Mouse (Mus musculus): Measurements from ENCODE around the gene 2010300C02Rik. TPM values are rescaled to one million over a fixed set of nuclear protein-coding genes. Genes with fewer than 3 reads are reported as not detected.
"Not testable (repeated sequence)": the region's sequence is repeated elsewhere in the genome, so short reads cannot be mapped to it uniquely, and the experiment has no call there.

2010300C02Rik gene
- polyA plus RNA-seq, 1 experiment = 16.9 TPM

DNA sequence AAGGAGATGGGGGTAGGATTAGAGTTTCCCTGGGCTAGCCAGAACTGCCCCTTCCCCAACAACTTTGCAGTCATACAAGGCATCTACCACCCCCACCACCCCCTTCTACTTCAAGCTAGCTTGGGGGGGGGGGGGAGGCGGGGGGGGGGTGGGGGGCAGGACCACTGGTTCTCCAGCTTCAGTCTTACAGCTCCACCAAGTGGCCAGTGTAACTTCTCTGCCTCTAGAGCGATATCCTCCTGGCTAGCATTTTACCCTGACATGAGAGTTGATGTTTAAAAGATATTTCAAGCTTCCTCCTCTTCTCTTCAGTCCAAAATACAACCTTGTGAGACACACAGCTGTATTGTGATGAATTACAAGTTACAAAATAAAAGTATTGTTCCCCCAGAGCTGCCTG lies 83.7 kb downstream of the 2010300C02Rik start:
- DNase-seq (ENCODE audit: low read depth, low spot score) = no peak
- WGBS = 50% methylated on average over 2 of the region's 2 CpGs

DNA sequence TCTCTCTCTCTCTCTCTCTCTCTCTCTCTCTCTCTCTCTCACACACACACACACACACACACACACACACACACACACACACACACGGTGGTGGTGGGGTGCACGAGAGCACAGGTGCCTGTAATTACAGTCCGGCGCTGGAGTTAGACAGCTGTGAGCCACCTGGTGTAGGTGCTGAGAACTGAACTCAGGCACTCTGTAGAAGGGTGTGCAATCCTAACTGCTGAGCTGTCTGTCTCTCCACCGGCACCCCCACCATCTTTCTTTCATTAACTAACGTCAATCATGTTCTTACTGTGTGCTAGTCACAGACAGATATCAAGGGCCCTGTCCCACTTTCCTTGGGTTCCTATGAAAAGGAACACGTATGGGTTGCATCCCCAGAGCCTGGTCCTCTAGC lies 84.2 kb downstream of the 2010300C02Rik start:
- 73% methylated on average over 7 of the region's 7 CpGs for WGBS
- DNase-seq (ENCODE audit: low read depth, low spot score) = no peak

DNA sequence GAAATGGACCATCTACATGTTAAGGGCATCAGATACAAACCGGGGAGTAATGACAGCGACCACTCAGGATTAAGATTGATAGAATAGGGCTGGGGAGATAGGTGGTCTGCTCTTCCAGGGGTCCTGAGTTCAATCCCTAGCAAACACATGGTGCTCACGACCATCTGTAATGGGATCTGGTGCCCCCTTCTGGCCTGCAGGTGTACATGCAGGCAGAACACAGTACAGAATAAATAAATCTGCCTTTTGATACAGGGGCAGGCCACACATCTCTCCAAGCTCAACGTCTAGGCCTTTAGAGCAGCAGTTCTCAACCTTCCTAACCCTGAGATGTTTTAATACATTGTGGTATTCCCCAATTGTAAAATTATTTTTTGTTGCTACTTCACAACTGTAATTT lies 85.2 kb downstream of the 2010300C02Rik start:
- 29% methylated on average over 4 of the region's 4 CpGs for WGBS
- DNase-seq (ENCODE audit: low read depth, low spot score) = no peak

DNA sequence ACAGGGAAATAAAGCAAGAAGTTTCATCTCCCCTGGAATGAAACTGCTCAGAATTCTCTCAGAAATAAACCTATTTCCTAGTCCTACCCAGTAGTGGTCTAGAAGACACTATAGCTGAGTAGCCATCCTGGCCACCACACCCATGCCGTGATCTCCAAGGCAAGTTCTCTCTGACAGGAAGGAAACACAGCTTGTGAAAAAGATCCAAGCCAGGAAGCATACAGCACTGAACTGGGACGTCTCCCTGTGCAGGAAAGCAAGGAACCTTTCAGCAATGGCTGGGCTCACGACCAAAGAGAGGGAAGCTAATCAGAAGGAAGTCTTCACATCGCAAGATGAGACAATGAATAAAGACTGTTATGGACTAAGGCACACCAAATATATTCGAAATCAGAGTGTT lies 86.4 kb downstream of the 2010300C02Rik start:
- WGBS = 57% methylated on average over 5 of the region's 5 CpGs

DNA sequence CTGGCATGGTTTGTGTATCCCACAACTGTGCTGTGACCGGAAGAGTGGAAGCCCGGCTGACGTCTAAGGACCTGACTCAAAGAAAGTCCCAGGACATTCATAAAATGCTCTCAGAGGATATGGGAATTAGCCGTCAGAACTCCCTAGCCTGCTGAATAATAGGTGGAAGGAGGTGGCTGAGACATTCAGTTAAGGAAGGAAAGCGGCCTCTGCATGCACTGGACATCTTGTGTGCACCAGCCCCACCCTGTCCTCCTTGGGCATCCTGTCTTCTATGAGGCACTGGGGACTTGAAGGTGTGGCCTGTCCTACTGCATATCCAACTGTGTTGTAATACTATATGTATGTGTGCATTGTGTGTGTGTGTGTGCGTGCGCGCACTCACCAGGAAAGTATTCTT lies 87.5 kb downstream of the 2010300C02Rik start:
- no peak for DNase-seq (ENCODE audit: low read depth, low spot score)
- 83% methylated on average over 8 of the region's 8 CpGs for WGBS

More for the DNA sequence above, 86.4 kb downstream of the 2010300C02Rik start:
- DNase-seq (ENCODE audit: low read depth, low spot score) = no peak

DNA sequence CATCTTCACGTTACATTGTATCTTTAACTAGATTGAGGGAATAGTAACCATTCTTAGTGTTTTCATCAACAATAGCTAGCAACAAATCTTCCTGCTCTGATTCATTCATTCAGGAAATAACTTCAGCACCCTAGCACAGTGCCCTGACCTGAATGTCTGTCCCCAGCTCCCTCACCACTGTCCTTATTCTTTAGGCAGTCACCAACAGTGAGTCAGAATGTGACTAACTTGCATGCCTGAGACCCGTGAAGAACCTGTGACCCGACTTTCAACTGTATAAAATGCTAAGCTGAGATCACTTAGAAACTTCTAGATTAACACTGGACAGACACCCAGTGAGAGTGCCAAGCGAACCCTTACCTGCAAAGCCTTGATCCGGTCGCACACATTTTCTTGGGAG lies 88.4 kb downstream of the 2010300C02Rik start:
- 82% methylated on average over 6 of the region's 6 CpGs for WGBS
- no peak for DNase-seq (ENCODE audit: low read depth, low spot score)

DNA sequence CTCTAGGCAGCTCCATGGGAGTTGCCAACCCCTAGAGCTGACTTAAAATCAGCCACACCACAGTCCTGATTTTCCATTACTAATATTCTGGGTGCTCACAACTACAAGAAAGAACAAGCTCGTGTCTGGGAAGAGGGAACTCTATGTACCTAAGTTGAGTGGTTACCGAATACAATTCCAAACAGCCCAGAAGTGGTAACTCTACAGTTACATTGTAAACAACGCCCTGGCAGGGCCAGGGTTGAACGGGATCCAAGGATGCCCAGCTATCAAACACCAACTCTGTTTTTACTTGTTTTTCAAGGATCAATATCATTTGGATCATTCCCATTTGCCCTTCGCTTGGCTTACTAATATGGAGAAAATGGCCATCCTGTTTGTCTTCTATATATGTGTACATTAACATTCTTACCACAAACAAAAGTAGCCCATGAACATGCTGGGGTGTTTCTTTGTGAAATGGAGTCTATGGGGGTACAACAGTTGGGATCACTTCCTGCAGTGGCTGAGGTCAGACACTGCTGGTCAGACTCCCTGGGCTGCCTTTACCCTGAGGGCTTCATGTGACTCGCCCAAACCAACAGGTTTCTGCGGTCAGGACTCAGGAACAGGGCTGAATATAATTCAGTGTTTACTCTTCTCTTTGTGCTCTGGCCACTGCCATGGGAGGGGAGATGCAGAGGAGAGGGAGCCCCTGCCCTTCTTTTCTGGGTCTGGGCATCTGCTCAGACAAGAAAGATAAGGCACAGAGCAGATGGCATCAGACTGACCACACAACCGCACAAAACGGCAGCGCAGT lies 89.3 kb downstream of the 2010300C02Rik start:
- WGBS = 64% methylated on average over 10 of the region's 10 CpGs
- no peak for DNase-seq (ENCODE audit: low read depth, low spot score)

DNA sequence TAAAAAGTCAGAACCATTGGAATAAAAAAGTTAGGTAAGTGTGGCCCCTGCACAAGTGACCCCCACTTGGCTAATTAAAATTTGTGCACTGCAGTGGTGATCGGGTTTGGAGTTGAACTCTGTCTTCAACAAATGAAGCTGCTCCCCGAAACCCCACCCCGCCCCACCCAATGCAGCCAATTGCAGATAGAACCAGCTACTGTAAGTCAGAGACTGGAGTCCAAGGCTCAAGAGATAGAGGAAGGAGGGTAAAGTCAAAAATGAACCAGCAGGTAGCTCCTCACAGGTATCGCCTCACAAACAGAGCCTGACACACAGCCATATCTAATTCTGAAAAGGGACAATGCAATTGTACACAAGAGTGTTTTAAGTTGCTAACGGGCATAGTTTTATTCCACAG lies 90.0 kb downstream of the 2010300C02Rik start:
- WGBS = 70% methylated on average over 5 of the region's 5 CpGs
- no peak for DNase-seq (ENCODE audit: low read depth, low spot score)

DNA sequence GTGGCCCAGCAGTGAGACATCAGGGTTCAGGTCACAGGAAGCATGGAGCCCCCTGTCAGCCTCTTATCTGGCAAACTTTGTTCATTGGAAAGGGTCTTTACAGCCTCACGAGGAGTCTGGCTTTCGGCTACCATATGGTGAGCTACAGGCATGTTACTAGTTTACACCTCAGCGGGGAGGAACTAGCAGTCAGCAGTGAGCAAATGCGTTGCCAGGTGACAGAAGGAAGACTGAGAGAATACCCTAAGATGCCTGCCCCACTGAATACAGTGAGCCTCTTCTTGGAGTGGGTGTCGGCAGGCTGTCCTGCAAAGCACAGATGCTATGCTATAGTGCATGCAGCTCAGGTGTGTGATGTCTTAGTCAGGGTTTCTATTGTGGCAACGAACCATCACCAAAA lies 91.1 kb downstream of the 2010300C02Rik start:
- 71% methylated on average over 6 of the region's 6 CpGs for WGBS

DNA sequence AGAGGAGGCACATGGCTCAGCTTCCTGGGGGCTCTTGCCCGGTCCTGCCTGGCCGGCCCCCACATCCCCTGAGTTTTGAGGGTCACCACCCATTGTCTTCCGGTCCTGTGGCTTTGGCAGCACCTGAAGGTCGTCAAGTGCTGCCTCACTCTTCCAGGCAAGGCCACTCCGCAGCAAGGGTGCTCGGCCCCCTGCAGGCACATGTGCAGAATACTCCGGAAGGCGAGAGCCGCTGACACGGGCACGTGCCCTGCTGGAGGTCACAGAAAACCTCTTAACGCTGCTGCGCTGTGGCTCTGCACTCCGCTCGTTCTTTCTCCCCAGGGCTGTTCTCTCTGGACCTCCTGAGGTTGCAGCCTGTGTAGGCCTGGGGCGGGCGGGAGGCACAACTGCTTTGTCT lies 95.7 kb downstream of the 2010300C02Rik start:
- 92% methylated on average over 17 of the region's 17 CpGs for WGBS

More for the DNA sequence above, 91.1 kb downstream of the 2010300C02Rik start:
- no peak for DNase-seq (ENCODE audit: low read depth, low spot score)

DNA sequence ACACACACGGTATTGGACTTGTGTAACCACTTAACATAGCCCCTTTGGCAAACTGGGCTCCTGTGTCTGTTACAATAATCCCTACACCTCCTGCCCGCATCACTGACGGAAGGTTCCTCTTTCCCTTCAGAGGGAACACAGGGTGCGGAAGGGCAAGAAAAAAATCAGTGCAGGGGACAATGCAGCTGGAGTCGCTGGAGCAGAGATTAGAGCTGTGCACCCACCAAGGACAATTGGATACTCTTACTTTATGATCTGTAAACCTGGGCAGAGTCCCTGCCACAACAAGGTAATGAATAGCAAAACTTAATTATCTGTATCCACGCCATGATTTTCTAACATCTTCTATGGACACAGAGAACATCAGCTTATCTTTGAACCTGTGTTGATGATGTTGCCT lies 97.8 kb downstream of the 2010300C02Rik start:
- WGBS = 75% methylated on average over 6 of the region's 6 CpGs
- no peak for DNase-seq (ENCODE audit: low read depth, low spot score)

More for the DNA sequence above, 95.7 kb downstream of the 2010300C02Rik start:
- no peak for DNase-seq (ENCODE audit: low read depth, low spot score)

DNA sequence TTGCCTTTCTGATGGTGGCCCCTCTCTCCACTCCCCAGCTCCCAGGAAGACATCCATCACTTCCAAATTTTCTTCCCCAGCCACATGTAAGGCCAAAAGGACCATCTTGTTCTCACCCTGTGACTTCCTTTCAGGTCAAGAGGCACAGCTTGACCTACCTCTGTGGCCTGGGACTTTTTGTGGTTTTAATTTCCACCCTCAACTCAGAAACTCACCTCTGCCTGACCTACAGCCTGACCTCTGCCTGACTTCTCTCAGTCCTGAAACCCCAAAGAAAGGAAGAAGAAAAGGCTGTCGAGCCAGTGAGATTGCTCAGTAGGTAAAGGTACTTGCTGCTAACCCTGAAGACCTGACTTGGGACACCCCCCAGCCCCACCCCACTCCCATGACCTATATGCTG lies 100.3 kb downstream of the 2010300C02Rik start:
- no peak for DNase-seq (ENCODE audit: low read depth, low spot score)
- 62% methylated on average over 1 of the region's 1 CpGs for WGBS

DNA sequence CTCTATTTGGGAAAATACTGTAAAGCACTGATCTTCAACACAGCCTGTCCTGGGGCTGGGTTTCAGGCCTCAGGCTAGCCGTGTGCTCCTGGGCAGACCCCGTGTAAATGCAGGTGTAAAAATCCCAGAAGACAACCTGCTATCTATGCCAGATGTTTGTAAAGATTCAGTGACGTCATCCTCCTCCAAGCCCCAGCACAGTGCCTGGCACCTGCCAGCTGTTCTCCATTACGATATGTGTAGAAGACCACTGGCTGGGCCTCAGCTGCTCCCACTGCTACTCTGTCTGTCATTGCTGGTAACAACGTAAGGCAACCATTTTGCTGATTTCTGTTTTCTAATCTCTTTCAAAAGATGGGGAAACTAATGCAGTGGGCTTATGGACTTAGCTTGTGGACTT lies 102.8 kb downstream of the 2010300C02Rik start:
- no peak for DNase-seq (ENCODE audit: low read depth, low spot score)
- WGBS = 31% methylated on average over 5 of the region's 5 CpGs

DNA sequence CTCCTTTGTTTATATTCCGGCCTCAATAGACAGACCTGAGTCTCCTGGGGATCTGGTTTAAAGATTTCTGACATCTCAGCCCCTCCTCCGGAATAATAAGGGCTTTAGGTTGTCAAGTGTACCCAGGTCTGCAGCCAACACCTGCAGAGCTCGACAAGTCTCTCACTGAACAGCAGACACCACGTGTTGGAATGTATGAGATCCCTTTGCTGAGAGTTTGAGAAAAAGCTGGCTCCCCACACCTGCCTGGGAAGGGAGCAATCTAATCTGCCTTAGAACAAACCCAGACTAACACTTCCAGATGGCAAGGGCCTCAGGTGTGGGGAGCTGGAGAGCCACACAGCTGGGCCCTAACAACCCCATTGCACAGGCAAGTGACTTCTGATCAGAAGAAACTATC lies 103.3 kb downstream of the 2010300C02Rik start:
- DNase-seq (ENCODE audit: low read depth, low spot score) = no peak
- WGBS = 11% methylated on average over 4 of the region's 4 CpGs

DNA sequence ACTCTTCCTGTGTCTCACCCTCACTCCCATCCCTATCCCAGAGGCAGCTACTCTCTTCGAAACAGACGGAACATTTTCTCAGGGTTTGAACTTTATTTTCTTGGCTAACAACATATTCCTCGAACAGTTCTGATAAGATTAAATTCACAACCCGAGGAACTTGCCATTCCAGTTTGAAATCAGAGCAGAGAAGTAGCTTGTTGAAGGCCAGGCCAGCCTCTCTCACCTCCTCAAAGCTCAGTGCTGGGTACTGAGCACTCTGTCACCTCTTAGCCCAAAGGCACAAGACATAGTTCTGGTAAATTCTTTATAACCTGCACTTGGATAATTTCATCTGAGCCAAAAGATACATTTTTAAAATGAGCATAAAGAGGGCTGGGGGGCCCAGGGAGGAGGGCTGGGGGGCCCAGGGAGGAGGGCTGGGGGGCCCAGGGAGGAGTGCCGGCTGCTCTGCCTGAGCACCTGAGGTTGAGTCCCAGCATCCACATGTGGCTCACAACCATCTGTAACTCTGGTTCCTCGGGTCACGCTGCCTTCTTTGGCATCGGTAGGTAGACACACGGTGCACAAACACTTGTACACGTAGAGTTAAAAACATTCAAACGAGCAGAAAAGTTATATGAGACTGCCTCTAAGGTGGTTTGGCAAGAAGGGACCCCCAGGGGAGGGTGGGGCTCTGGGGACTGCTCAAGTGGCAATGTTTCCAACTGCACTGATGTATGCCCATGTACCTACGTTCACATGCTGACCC lies 104.4 kb downstream of the 2010300C02Rik start:
- no peak for DNase-seq (ENCODE audit: low read depth, low spot score)

DNA sequence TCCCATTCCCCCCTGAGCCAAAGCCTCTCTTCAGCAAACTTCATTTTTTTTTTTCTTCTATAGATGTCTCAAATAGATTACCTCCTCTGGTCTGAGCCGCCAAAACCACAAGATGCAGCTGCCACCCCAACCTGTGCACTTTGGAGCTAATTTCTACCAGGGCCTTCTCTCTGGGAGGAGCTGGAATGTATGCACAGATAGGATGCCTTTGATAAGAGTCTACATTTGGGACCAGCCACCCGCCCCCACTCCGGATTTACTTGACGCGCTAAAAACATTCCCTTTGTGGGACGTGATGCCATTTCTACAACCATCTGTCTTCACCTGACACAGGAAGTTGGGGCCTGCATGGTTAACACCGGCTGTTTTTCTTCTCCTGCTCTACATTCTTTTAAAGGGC lies 105.0 kb downstream of the 2010300C02Rik start:
- 38% methylated on average over 7 of the region's 7 CpGs for WGBS
- DNase-seq (ENCODE audit: low read depth, low spot score) = no peak

More for the DNA sequence above, 104.4 kb downstream of the 2010300C02Rik start:
- WGBS = 48% methylated on average over 12 of the region's 12 CpGs

DNA sequence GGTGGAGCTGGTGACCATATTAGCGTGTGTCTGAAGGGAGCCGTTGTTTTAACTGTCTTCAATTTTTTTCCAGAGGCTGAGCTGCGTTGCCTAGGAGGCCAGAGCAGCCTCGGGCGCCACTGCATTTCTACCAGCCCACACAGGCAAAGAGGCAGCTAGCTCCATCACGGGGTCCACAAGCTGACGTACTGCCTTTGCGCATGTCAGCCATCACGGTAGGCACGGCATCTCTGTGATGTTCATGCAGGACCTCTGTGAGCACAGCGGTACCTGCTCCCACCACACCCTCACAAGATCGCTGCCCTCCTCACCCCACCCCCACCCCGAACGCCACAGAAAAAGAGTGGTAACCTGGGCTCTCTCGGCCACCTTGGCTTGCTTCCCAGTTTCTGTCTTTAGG lies 105.8 kb downstream of the 2010300C02Rik start:
- 41% methylated on average over 15 of the region's 15 CpGs for WGBS
- no peak for DNase-seq (ENCODE audit: low read depth, low spot score)

DNA sequence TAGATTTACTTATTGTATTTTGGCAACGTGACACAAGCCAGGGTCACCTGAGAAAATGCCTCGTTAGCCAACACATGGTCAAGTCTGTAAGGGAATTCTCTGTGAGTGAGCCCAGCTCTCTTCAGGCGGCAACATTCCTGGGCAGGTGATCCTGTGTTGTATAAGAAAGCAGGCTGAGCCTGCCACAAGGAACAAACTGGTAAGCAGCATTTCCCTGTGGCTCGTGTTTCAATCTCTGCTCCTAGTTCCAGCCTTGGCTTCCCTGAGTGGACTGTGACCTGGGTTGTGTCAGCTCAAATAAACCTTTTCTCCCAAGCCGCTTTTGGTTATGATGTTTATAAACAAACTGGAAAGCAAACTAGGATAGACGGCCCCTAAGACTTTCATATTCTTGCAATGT lies 108.9 kb downstream of the 2010300C02Rik start:
- 24% methylated on average over 6 of the region's 6 CpGs for WGBS
- no peak for DNase-seq (ENCODE audit: low read depth, low spot score)

DNA sequence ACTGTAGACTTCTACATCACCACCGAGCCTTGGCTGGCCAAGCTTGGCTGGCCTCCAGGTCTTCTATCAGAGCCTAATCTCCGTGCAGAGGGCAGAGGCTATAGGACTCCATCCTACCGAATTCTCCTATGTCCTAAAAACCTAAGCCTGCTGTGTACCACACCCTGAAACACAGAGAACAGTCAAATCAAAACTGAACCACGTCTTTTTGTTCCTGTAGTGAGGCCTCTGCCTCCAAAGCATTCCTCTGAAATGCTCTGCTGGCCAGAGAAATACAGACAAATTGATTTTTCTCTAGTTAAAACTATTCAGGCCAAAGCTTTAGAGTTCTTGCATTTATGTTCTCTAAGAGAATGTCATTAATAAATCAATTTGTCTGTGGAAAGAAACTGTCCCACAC lies 109.6 kb downstream of the 2010300C02Rik start:
- 18% methylated on average over 4 of the region's 4 CpGs for WGBS
- no peak for DNase-seq (ENCODE audit: low read depth, low spot score)

DNA sequence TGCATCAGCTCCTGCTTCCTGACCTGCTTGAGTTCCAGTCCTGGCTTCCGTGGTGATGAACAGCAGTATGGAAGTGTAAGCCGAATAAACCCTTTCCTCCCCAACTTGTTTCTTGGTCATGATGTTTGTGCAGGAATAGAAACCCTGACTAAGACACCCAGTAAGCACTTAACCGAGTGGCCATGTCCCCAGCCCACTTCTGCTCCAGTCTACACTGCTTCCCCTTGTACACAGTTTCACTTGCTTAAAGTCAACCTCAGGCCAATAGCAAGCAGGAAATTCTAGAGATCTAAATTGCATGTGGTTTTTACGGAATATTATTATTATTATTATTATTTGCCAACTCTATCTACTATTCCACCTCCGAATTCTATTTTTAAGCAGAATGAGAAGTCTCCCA lies 114.2 kb downstream of the 2010300C02Rik start:
- not testable (repeated sequence) for DNase-seq (ENCODE audit: low read depth, low spot score)
- WGBS = 97% methylated on average over 4 of the region's 5 CpGs

DNA sequence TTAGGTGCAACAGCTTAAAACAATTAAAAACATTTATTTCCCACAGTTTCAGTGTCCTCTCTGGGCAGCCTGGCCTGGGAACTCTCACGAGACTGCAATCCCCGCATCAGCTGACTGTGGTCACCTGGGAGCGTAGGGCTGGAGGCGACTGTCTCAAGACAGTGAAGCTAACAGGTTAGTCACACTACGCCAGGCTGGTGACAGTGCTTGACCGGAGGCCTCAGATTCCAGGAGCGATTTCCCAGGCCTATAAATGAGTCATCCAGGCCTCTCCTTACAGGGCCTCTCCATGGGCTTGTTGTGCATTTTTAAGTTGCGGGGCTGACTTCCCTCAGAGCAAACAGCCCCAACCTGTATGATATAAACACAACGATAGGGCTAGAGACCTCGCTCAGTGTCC lies 116.7 kb downstream of the 2010300C02Rik start:
- WGBS = 57% methylated on average over 10 of the region's 10 CpGs

More for the DNA sequence above, 116.7 kb downstream of the 2010300C02Rik start:
- no peak for DNase-seq (ENCODE audit: low read depth, low spot score)

Data from large intestine, adult 2 months (tissue).